Mouse (Mus musculus) hindbrain, embryonic 12.5 days (tissue): Measurements from ENCODE around the gene Foxo1. TPM values are rescaled to one million over a fixed set of nuclear protein-coding genes. Genes with fewer than 3 reads are reported as not detected.

Experiments used
- ATAC-seq: fragments of 200-750 bp; cut with Nextera tagmentation; 2 replicates; pipeline ENCODE4 v1.8.0; 2017; ENCODE audit warnings: moderate TSS enrichment; ENCODE audit not compliant: low FRiP score
- H3K27ac ChIP-seq: fragments of 300-500 bp; sonication (generic); 2 replicates; pipeline ENCODE4 v1.5.1; 2016; ENCODE audit warnings: mild to moderate bottlenecking
- H3K27me3 ChIP-seq: fragments of 300-500 bp; sonication (generic); 2 replicates; pipeline ENCODE4 v1.6.1; 2016; ENCODE audit warnings: mild to moderate bottlenecking
- H3K36me3 ChIP-seq: fragments of 300-500 bp; sonication (generic); 2 replicates; pipeline ENCODE4 v1.6.1; 2016; ENCODE audit warnings: mild to moderate bottlenecking
- H3K4me1 ChIP-seq: fragments of 300-500 bp; sonication (generic); 2 replicates; pipeline ENCODE4 v1.6.1; 2016
- H3K4me2 ChIP-seq: fragments of 300-500 bp; sonication (generic); replicated peaks from 2 replicates; pipeline ENCODE4 v1.6.1; 2016; ENCODE audit warnings: mild to moderate bottlenecking
- H3K4me3 ChIP-seq: fragments of 300-500 bp; sonication (generic); 2 replicates; pipeline ENCODE4 v1.5.1; 2016; ENCODE audit warnings: mild to moderate bottlenecking
- H3K9ac ChIP-seq: fragments of 300-500 bp; sonication (generic); 2 replicates; pipeline ENCODE4 v1.6.1; 2016; ENCODE audit warnings: mild to moderate bottlenecking, moderate library complexity
- H3K9me3 ChIP-seq: fragments of 300-500 bp; sonication (generic); replicated peaks from 2 replicates; pipeline ENCODE4 v1.6.1; 2016; ENCODE audit warnings: mild to moderate bottlenecking
- WGBS: fragments of 180-500 bp; shearing (Covaris S2); methylation state at CpG from one replicate; pipeline ENCODE4 v1.1.7; 2016; 5-methylcytosine and 5-hydroxymethylcytosine counted together
- polyA plus RNA-seq: library from polyadenylated mRNA; unstranded; fragments of >200 nt; fragmentation: Nextera tagmentation; extraction: Ambion mirVana; gene quantifications from 2 replicates; pipeline ENCODE4 v1.2.1, GENCODE M21; 2016

Foxo1 gene
- polyA plus RNA-seq, 1 experiment from 2014 or later: 6.2 TPM

DNA sequence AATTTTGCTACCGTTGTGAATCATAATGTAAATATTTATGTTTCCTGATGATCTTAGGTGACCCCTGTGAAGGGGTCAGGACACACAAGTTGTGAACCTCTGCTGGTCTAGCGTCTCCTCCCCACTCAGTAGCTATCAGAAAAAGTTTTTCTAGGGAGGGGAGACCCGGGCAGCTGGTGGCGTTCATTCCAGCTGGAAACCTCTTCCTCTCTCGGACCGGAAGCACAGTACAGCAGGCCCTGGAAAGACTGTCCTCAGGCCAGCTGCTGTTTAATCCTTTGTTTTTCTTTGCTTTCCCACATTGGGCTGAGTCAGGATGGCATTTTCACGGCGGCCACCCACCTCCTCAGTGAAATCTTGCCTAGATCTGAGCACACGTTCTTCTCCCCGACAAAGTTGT is 125.0 kb downstream of the Foxo1 start:
- Histone ChIP-seq H3K4me3 (no peak overlapping the region), H3K36me3 (no peaks in the 10 kb centered on the region), H3K4me1 (no peaks in the 10 kb centered on the region), H3K27me3 (no peaks in the 10 kb centered on the region), H3K27ac (no peak overlapping the region), H3K4me2 (no peak overlapping the region), H3K9ac (no peak overlapping the region), H3K9me3 (no peaks in the 10 kb centered on the region)
- 75% methylated on average over 10 of the region's 10 CpGs for WGBS
- ATAC-seq: no peak

DNA sequence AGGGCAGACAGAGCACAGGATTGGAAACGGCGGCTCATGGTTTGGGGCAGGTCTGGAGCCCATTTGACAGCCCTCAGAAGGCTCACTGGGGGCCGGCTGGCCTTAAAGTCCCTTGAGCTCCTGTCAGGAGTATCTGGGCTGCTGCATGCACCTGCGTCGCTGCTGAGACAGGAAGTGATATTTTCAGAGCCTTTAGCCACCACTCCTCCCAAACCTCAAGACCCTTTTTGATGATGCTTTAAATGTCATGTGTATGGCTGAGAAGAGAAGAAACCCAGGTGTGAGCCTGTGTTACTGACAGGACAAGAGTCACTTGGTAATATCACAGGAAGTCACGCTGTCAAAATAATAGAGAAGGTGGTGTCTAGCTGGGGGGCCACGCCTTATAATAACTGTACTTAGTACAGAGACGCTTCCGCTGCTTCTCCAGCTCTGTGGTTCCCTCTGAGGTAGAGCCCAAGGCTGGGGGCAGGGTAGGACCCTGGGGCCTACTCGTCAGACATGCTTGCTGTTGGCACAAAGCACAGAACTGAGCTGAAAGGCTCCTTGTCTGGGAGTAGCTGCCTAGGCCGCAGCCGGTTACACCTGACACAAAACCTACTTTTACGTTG is 128.1 kb downstream of the Foxo1 start:
- Histone ChIP-seq H3K27me3 (peaks cover 14% of the 10 kb centered on the region), H3K27ac (no peak overlapping the region), H3K4me3 (no peak overlapping the region), H3K9ac (no peak overlapping the region), H3K4me2 (no peak overlapping the region), H3K36me3 (no peaks in the 10 kb centered on the region), H3K4me1 (peaks cover 15% of the 10 kb centered on the region), H3K9me3 (no peaks in the 10 kb centered on the region)
- no peak for ATAC-seq
- WGBS: 84% methylated on average over 13 of the region's 13 CpGs

DNA sequence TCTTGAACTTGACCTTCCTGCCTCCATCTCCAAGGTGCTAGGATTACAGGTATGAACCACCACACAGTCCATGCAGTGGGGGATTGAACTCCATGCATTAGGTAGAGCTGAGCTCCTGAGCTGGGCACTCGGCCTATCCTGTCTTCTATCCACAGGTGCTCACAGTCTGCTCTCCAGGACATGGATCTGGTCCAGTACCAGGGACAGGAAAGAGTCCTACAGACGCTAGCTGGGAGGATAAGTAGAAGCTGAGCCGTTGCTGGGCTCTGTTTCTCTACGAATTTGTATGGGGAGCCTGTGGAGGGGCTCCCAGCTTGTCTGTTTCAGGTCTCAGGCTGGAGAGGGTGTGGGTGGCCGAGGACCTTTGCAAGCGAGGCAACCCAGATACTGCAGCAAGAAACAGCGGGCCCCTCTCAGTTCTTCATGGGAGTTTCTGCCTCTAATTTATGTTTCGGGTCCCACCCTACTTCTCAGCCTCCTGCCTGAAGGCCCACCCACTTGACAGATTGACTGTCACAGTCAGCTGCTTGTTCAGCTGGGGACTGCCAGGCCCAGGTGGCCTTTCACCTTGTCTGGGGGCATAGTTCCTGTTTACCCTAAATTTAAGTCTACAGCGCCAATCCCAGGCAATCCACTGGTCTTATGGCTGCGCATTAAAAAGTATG is 128.9 kb downstream of the Foxo1 start:
- H3K27me3 ChIP-seq: peaks cover 21% of the 10 kb centered on the region
- no peak for ATAC-seq
- WGBS: 69% methylated on average over 10 of the region's 10 CpGs

DNA sequence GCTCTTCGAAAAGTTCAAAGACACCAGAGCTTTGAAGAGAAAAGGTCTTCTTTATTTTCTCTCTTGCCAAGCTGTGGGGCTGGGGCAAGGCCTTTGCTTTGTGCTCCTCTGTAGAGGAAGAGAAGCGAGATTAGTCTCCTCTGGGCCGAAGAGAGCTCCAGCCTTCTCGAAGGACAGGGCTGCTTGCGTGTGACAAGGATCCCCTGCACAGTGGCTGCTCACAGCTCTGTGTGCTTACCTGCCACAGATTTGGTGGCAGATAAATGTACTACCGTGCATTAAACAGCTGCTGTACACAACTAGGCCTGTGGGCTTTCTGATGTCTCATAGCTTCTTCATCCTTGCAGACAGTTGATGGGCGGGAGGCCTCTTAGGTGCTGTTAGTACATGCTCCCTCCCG is 129.8 kb downstream of the Foxo1 start:
- no peak overlapping the region for H3K4me2 ChIP-seq
- H3K27me3 ChIP-seq: peaks cover 21% of the 10 kb centered on the region
- no peak for ATAC-seq
- no peak overlapping the region for H3K4me3 ChIP-seq
- WGBS: 75% methylated on average over 8 of the region's 8 CpGs
- no peaks in the 10 kb centered on the region for H3K36me3 ChIP-seq
- no peak overlapping the region for H3K27ac ChIP-seq
- H3K9me3 ChIP-seq: no peaks in the 10 kb centered on the region
- H3K9ac ChIP-seq: no peak overlapping the region
- peaks cover 20% of the 10 kb centered on the region for H3K4me1 ChIP-seq

More for the DNA sequence above, 128.9 kb downstream of the Foxo1 start:
- Histone ChIP-seq H3K27ac (no peak overlapping the region), H3K4me2 (no peak overlapping the region), H3K9me3 (no peaks in the 10 kb centered on the region), H3K4me1 (peaks cover 20% of the 10 kb centered on the region), H3K4me3 (no peak overlapping the region), H3K36me3 (no peaks in the 10 kb centered on the region), H3K9ac (no peak overlapping the region)

DNA sequence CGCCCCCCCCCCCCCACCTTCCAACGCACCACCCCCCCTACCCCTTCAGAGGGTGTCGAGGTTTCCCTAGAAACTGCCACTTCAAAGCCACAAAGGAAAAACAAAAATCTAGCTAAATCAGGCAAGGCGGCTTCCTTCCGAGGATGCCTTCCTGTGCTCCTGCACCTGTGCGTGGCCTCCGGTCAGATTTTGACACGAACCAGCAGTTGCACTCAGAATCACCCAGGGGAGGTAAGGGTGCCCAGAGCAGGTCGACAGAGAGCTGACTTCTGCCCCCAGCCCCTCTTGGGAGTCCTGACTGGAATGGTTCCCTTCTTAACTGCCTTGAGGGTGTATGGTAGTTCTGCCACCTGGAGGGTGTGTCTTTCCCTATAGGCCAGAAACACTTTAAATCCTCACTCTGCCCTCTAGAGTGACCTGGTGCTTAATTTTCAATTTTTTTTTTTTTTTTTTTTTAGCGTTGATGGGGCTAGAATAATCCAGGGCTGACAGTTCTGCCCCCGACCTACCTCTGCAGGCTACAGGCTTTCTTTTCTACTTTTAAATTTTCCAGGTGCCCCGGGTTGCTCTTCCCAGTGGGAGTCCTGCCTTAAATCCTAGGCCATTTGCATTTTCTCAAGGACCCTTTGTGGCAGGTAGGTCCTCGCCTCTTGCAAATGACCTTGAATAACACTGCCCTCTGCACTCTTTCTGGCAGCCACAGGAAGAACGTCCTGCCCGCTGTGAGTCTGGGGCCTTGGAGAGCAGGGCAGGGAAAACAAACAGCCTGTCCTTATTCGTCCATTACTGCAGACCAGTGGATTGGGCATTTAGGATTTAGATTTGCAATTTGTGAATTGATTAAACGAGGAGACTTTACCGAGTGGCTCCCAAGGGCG is 132.4 kb downstream of the Foxo1 start:
- no peaks in the 10 kb centered on the region for H3K9me3 ChIP-seq
- ATAC-seq: no peak; the same call in 1 of the 2 replicates
- no peak overlapping the region for H3K27ac ChIP-seq
- no peak overlapping the region for H3K9ac ChIP-seq
- 8% methylated on average over 17 of the region's 19 CpGs for WGBS
- peak overlapping the region; percentile 56 for H3K4me2 ChIP-seq
- H3K4me1 ChIP-seq: peaks cover 20% of the 10 kb centered on the region
- H3K4me3 ChIP-seq: peak overlapping the region; percentile 25; the same call in 1 of the 2 replicates
- H3K27me3 ChIP-seq: peaks cover 21% of the 10 kb centered on the region
- H3K36me3 ChIP-seq: no peaks in the 10 kb centered on the region

DNA sequence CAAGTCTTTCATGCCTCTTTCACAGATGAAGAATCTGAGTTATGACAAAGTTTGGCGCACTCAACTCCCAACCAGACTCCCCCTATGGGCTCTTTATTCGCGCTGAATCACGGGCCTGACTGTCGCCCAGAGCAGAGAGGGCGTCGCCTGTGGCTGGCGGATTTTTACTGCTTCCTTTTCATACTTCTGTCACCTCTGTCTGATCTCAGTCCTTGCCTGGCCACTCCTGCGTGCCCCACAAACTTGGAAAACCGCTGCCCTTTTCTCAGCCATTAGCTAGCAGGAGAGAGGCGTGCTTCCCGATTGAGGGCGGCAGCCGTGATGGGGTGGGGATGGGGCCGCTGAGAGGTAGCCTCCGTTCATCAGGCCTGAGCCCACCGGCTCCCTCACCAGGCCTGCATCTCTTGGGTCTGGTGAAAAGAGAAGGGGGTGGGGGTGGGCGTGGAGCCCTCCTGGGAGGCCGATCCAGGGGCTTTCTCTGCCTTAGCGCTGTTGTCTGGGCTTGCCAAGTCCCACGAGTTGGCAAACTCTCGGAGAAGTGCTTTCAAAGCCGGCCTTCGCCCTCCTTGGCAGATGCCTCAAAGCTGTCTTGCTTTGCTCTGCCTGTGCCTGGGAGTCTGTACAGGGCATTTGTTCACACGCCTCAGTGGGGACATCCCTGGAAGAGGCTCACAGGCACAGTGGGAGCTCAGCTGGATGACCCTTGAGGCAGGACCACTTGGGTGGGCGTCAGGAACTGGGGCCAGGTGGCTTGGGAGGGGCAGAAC is 133.2 kb downstream of the Foxo1 start:
- peak overlapping the region; percentile 56 for H3K4me2 ChIP-seq
- no peaks in the 10 kb centered on the region for H3K36me3 ChIP-seq
- H3K4me3 ChIP-seq: peak overlapping the region; percentile 25

More for the DNA sequence above, 133.2 kb downstream of the Foxo1 start:
- Histone ChIP-seq H3K27me3 (peaks cover 21% of the 10 kb centered on the region), H3K9me3 (no peaks in the 10 kb centered on the region), H3K4me1 (peaks cover 20% of the 10 kb centered on the region), H3K9ac (peak overlapping the region; percentile 52), H3K27ac (no peak overlapping the region)
- 2% methylated on average over 26 of the region's 26 CpGs for WGBS
- ATAC-seq: peak; percentile 68

Other genes starting within 250 kb of the Foxo1 start
- 8.3 and 8.9 TPM in 2 replicates for gene Maml3, start 163.3 kb upstream of the Foxo1 start, polyA plus RNA-seq